Mouse (Mus musculus): ENCODE results near the gene Eps8l1. TPM values are rescaled to one million over a fixed set of nuclear protein-coding genes. Genes with fewer than 3 reads are reported as not detected.

Gene Eps8l1
- polyA plus RNA-seq, 1 experiment: 7.0 TPM

DNA sequence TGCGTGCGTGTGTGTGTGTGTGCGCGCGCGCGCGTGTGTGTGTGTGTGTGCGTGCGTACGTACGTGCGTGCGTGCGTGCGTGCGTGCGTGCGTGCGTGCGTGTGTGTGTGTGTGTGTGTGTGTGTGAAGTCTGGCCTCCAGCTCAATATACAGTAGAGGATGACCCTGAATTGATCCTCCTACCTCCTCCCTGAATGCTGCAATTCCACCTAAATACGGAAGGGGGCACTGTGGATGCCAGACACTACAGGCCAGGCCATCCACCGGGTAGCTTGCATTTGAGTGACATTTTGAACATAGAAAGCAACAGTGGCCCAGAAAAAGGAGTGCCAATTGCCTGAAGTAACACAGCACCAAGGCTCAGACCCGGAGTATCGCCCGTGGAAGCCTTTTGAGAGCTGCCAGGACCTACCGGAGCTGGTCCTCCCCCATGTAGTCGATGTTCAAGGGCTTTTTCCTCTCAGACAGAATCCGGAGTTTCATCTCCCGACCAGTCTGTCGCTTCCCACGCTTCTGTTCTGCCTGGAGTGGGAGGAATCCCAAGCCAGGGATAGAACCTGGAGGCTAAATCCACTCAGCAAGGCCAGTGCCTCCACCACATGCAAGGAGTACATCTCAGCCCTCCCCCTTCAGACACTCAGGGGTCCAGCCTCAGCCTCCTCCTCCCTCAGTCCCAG lies 47.7 kb downstream of the Eps8l1 start:
- H3K9ac ChIP-seq (ENCODE audit: low read depth, poor library complexity, severe bottlenecking): no peak overlapping the region
- no peaks in the 10 kb centered on the region for H3K4me1 ChIP-seq (ENCODE audit: control insufficient read depth, insufficient read depth, low read length)
- no peaks in the 10 kb centered on the region for H3K9me3 ChIP-seq (replicated peaks; ENCODE audit: control insufficient read depth, insufficient read depth, low read length, poor library complexity, severe bottlenecking)
- peak overlapping the region; percentile 35 for H3K4me3 ChIP-seq (ENCODE audit: low read depth, low read length)
- no peaks in the 10 kb centered on the region for H3K27me3 ChIP-seq (ENCODE audit: control insufficient read depth, insufficient read depth, low read length, poor library complexity, severe bottlenecking)
- no peak for TF ChIP-seq EP300 (IDR thresholded peaks at IDR 0.05; ENCODE audit: insufficient read depth, low read depth, low read length)
- no peak for TF ChIP-seq POLR2A (IDR thresholded peaks at IDR 0.05; ENCODE audit: insufficient read depth, low read length)
- TF ChIP-seq CTCF (IDR thresholded peaks at IDR 0.05; ENCODE audit: low read depth, low read length): peak; percentile 66
- H3K27ac ChIP-seq (ENCODE audit: insufficient read depth, low read length): no peak overlapping the region
- no peaks in the 10 kb centered on the region for H3K36me3 ChIP-seq (ENCODE audit: control insufficient read depth, insufficient read depth, low read length, poor library complexity, severe bottlenecking)

DNA sequence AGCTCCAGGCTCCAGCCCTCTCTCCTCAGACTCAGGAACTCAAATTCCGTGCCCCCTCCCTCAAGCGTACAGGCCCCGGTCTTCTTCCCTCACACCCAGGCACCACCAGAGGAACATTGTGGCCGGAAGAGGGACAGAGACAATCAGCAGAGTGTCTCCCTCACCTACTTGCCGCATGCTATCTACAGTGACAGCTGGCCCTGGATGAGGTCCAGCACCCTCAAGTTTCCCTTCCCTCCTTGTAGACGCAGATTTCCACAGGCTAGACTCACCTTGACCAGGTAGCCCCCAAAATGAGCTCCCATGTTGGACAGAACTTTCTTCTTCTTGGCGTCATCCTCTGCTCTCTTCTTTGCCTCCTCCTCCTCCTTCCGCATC lies 48.3 kb downstream of the Eps8l1 start:
- Histone ChIP-seq H3K4me3 (ENCODE audit: low read depth, low read length) (no peak overlapping the region), H3K36me3 (ENCODE audit: control insufficient read depth, insufficient read depth, low read length, poor library complexity, severe bottlenecking) (no peaks in the 10 kb centered on the region), H3K9ac (ENCODE audit: low read depth, poor library complexity, severe bottlenecking) (no peak overlapping the region), H3K4me1 (ENCODE audit: control insufficient read depth, insufficient read depth, low read length) (no peaks in the 10 kb centered on the region), H3K27me3 (ENCODE audit: control insufficient read depth, insufficient read depth, low read length, poor library complexity, severe bottlenecking) (no peaks in the 10 kb centered on the region), H3K9me3 (replicated peaks; ENCODE audit: control insufficient read depth, insufficient read depth, low read length, poor library complexity, severe bottlenecking) (no peaks in the 10 kb centered on the region), H3K27ac (ENCODE audit: insufficient read depth, low read length) (no peak overlapping the region)
- TF ChIP-seq CTCF (IDR thresholded peaks at IDR 0.05; ENCODE audit: low read depth, low read length) (no peak), EP300 (IDR thresholded peaks at IDR 0.05; ENCODE audit: insufficient read depth, low read depth, low read length) (no peak), POLR2A (IDR thresholded peaks at IDR 0.05; ENCODE audit: insufficient read depth, low read length) (no peak)

DNA sequence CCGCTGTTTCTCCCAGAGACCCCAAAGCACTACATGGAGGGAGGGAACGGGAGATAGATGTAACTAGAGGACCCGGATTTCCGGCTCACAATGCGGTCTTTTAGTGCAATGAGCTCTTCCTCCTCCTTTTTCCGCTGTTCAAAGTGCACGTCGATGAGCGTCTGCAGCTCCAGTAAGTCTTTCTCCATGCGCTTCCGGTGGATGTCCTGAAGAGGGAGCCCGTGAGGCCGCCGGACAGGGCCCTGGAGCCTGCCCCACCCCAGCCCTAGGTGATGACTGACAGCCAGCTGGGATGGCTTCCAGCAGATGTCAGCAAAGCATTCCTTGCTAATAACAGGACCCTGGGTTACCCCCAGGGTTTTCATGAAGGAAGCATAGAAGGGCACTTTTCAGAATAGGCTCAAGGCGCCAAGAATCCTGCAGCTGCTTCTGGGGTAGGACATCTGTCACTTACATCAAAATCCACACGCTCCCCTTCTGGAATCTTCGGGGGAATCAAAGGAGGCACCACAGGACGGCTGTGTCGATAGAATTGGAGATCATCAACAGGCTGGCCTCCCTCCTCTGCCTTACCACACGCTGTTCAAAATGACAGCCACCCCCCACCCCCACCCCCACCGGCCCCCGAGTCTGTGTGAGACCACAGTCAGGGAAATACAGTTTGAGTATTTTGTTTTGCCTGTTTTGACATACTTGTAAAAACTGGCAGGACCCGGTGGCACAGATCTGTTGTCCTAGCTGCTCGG lies 49.6 kb downstream of the Eps8l1 start:
- H3K36me3 ChIP-seq (ENCODE audit: control insufficient read depth, insufficient read depth, low read length, poor library complexity, severe bottlenecking): no peaks in the 10 kb centered on the region
- no peaks in the 10 kb centered on the region for H3K4me1 ChIP-seq (ENCODE audit: control insufficient read depth, insufficient read depth, low read length)
- H3K9me3 ChIP-seq (replicated peaks; ENCODE audit: control insufficient read depth, insufficient read depth, low read length, poor library complexity, severe bottlenecking): no peaks in the 10 kb centered on the region
- H3K27ac ChIP-seq (ENCODE audit: insufficient read depth, low read length): no peak overlapping the region
- H3K9ac ChIP-seq (ENCODE audit: low read depth, poor library complexity, severe bottlenecking): 0 out of 2 replicates have a peak overlapping the region, but pooled peaks have one; percentile 15
- no peaks in the 10 kb centered on the region for H3K27me3 ChIP-seq (ENCODE audit: control insufficient read depth, insufficient read depth, low read length, poor library complexity, severe bottlenecking)
- peak overlapping the region; percentile 42 for H3K4me3 ChIP-seq (ENCODE audit: low read depth, low read length)
- TF ChIP-seq POLR2A (IDR thresholded peaks at IDR 0.05; ENCODE audit: insufficient read depth, low read length) (no peak), EP300 (IDR thresholded peaks at IDR 0.05; ENCODE audit: insufficient read depth, low read depth, low read length) (0 out of 2 replicates have a peak, but pooled peaks have one; percentile 13), CTCF (IDR thresholded peaks at IDR 0.05; ENCODE audit: low read depth, low read length) (peak; percentile 84)

DNA sequence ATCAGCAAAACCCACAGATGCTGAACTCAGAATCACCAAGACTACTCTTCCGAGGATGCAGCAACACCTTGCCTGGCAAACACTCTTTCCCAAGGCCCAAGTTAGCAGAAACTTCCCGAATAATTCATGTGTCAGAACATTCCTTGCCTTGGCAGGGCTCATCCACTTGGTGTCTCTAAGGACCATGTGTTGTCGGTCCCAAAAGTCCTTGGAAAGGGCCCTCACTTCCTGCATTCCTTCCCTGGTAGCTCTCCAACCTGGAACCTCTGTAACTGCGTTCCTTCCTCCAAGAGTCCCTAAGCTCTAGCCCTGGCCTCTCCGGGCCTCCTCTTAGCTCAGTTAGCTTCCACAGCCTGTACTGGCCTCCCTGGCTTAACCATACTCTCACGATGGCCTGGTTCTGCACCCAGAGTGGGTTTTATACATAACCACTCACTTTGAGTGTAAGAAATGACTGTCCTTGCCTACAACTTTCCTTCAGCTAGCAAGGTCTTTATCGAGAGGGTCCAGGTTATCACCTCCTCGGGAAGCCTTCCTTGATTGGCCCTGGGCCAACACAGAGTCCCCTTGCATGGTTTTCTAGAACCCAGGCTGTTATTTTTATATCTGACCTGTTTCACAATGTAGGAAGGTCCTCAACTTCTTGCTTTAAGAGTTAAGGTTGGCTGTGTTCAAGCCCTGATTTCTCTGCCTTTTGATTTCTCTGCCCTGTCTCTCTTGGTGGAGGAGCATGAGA lies 51.2 kb downstream of the Eps8l1 start:
- Histone ChIP-seq H3K4me3 (ENCODE audit: low read depth, low read length) (no peak overlapping the region), H3K9ac (ENCODE audit: low read depth, poor library complexity, severe bottlenecking) (no peak overlapping the region), H3K4me1 (ENCODE audit: control insufficient read depth, insufficient read depth, low read length) (peaks cover 2% of the 10 kb centered on the region), H3K27ac (ENCODE audit: insufficient read depth, low read length) (no peak overlapping the region), H3K27me3 (ENCODE audit: control insufficient read depth, insufficient read depth, low read length, poor library complexity, severe bottlenecking) (no peaks in the 10 kb centered on the region), H3K9me3 (replicated peaks; ENCODE audit: control insufficient read depth, insufficient read depth, low read length, poor library complexity, severe bottlenecking) (no peaks in the 10 kb centered on the region), H3K36me3 (ENCODE audit: control insufficient read depth, insufficient read depth, low read length, poor library complexity, severe bottlenecking) (no peaks in the 10 kb centered on the region)
- TF ChIP-seq EP300 (IDR thresholded peaks at IDR 0.05; ENCODE audit: insufficient read depth, low read depth, low read length) (no peak), POLR2A (IDR thresholded peaks at IDR 0.05; ENCODE audit: insufficient read depth, low read length) (no peak), CTCF (IDR thresholded peaks at IDR 0.05; ENCODE audit: low read depth, low read length) (no peak)

DNA sequence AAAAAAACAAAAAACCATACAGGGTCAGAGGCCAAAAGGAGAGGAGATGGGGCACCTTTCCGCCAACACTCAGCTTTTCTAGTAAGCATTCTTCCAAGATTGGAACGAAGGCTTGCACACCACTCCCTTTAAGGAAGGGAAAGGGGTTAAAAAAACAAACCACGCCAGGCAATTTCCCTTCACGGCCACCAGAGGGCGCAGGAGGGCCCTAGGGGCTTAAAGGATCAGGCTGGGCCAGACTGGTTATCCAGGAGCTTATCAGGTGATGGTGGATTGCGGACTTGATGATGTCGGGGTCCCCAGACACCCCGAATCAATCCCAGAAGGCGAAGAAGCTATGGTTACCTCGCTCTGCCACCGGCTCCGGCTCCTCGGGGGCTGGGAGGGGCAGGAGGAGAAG lies 52.8 kb downstream of the Eps8l1 start:
- H3K4me3 ChIP-seq (ENCODE audit: low read depth, low read length): no peak overlapping the region
- H3K9me3 ChIP-seq (replicated peaks; ENCODE audit: control insufficient read depth, insufficient read depth, low read length, poor library complexity, severe bottlenecking): no peaks in the 10 kb centered on the region
- H3K27me3 ChIP-seq (ENCODE audit: control insufficient read depth, insufficient read depth, low read length, poor library complexity, severe bottlenecking): no peaks in the 10 kb centered on the region
- no peak overlapping the region for H3K27ac ChIP-seq (ENCODE audit: insufficient read depth, low read length)
- TF ChIP-seq EP300 (IDR thresholded peaks at IDR 0.05; ENCODE audit: insufficient read depth, low read depth, low read length) (no peak), CTCF (IDR thresholded peaks at IDR 0.05; ENCODE audit: low read depth, low read length) (peak; percentile 87)
- no peak overlapping the region for H3K9ac ChIP-seq (ENCODE audit: low read depth, poor library complexity, severe bottlenecking)
- no peaks in the 10 kb centered on the region for H3K36me3 ChIP-seq (ENCODE audit: control insufficient read depth, insufficient read depth, low read length, poor library complexity, severe bottlenecking)
- H3K4me1 ChIP-seq (ENCODE audit: control insufficient read depth, insufficient read depth, low read length): peaks cover 2% of the 10 kb centered on the region
